ENCODE assay signal across 8 mouse cellular contexts in genomic region chr4:128806043-128806826, GRCm38 (mm10). TPM values are rescaled to one million over a fixed set of nuclear protein-coding genes. Genes with fewer than 3 reads are reported as not detected.
DNase-seq lines count a peak whose midpoint lies in the region; ATAC-seq lines count a peak whose summit lies in the region.

Gene Zfp362 (minus strand): TSS chr4:128806045.

- peak within 1 kb of the TSS; percentile 88 for H3K4me2 ChIP-seq in intestine, embryonic 15.5 days (replicated peaks)
- peak within 1 kb of the TSS; percentile 99 for H3K4me2 ChIP-seq in liver, embryonic 13.5 days
- H3K4me2 ChIP-seq in neural tube, embryonic 12.5 days (replicated peaks), result peak within 1 kb of the TSS; percentile 92

- H3K27ac ChIP-seq in intestine, embryonic 15.5 days, result peak within 1 kb of the TSS; percentile 97
- peak within 1 kb of the TSS; percentile 95 for H3K27ac ChIP-seq in liver, embryonic 13.5 days
- peak within 1 kb of the TSS; percentile 97 for H3K27ac ChIP-seq in neural tube, embryonic 12.5 days

- peak; percentile 69 for ATAC-seq in intestine, embryonic 15.5 days
- peak; percentile 34 for ATAC-seq in liver, embryonic 13.5 days (ENCODE audit: low read depth)
- peak; percentile 74 for ATAC-seq in neural tube, embryonic 12.5 days (ENCODE audit: low FRiP score, low read depth)

- peak within 1 kb of the TSS; percentile 88 for H3K4me3 ChIP-seq in intestine, embryonic 15.5 days (replicated peaks)
- peak within 1 kb of the TSS; percentile 88 for H3K4me3 ChIP-seq in liver, embryonic 13.5 days (replicated peaks)
- peak within 1 kb of the TSS; percentile 93 for H3K4me3 ChIP-seq in neural tube, embryonic 12.5 days

- H3K9ac ChIP-seq in intestine, embryonic 15.5 days, result peak within 1 kb of the TSS; percentile 97
- H3K9ac ChIP-seq in liver, embryonic 13.5 days, result peak within 1 kb of the TSS; percentile 95
- H3K9ac ChIP-seq in neural tube, embryonic 12.5 days, result peak within 1 kb of the TSS; percentile 98

- H3K36me3 ChIP-seq in intestine, embryonic 15.5 days, result no peaks in the 10 kb centered on the region
- H3K36me3 ChIP-seq in liver, embryonic 13.5 days, result no peaks in the 10 kb centered on the region
- H3K36me3 ChIP-seq in neural tube, embryonic 12.5 days, result no peaks in the 10 kb centered on the region

- peak; percentile 52 for DNase-seq in right cerebral cortex, adult 18-20 months
- DNase-seq in right cerebral cortex, postnatal 36 days (ENCODE audit: low spot score in 2 of 2), result no peak
- DNase-seq in cerebellum, adult 9-11 months, result peak; percentile 43
- DNase-seq in gonadal fat pad, adult 2 months (ENCODE audit: low read depth), result no peak
- no peak for DNase-seq in liver, embryonic 13.5 days
- peak; percentile 78 for DNase-seq in thymus, postnatal 14 days

- no peaks in the 10 kb centered on the region for H3K27me3 ChIP-seq in intestine, embryonic 15.5 days (replicated peaks)
- no peaks in the 10 kb centered on the region for H3K27me3 ChIP-seq in liver, embryonic 13.5 days
- H3K27me3 ChIP-seq in neural tube, embryonic 12.5 days (replicated peaks), result no peaks in the 10 kb centered on the region

- H3K9me3 ChIP-seq in intestine, embryonic 15.5 days, result no peaks in the 10 kb centered on the region
- no peaks in the 10 kb centered on the region for H3K9me3 ChIP-seq in liver, embryonic 13.5 days (replicated peaks)
- no peaks in the 10 kb centered on the region for H3K9me3 ChIP-seq in neural tube, embryonic 12.5 days

- 0% methylated on average over 62 of the region's 111 CpGs for WGBS in intestine, embryonic 15.5 days
- WGBS in liver, embryonic 13.5 days (ENCODE audit: insufficient replicate concordance), result under 1% methylated on average over 63 of the region's 111 CpGs
- under 1% methylated on average over 66 of the region's 111 CpGs for WGBS in neural tube, embryonic 12.5 days

- H3K4me1 ChIP-seq in intestine, embryonic 15.5 days (replicated peaks), result peaks cover 33% of the 10 kb centered on the region
- H3K4me1 ChIP-seq in liver, embryonic 13.5 days (replicated peaks), result peaks cover 68% of the 10 kb centered on the region
- peaks cover 46% of the 10 kb centered on the region for H3K4me1 ChIP-seq in neural tube, embryonic 12.5 days

RNA-seq across cellular contexts. Expression of gene Zfp362, which starts in this region (rescaled TPM):
- polyA plus RNA-seq in gonadal fat pad, adult 2 months (2012; rRNA removed), result 25.9 and 39.6 TPM in 2 replicates
- polyA plus RNA-seq in intestine, embryonic 15.5 days (2015; fragmentation: Nextera tagmentation; extraction: Ambion mirVana), result 22.8 and 23.5 TPM in 2 replicates
- polyA plus RNA-seq in liver, embryonic 13.5 days (2015; fragmentation: Nextera tagmentation; extraction: Ambion mirVana), result 7.1 and 7.3 TPM in 2 replicates
- polyA plus RNA-seq in neural tube, embryonic 12.5 days (2016; fragmentation: Nextera tagmentation; extraction: Ambion mirVana), result 45.5 and 51.3 TPM in 2 replicates

Comparison
In these comparisons a context has a peak if more than half of its experiments do, and no peak if none do; other contexts are left out.
1. DNase-seq: peak in right cerebral cortex, adult 18-20 months (single experiment), cerebellum, adult 9-11 months (single experiment) and thymus, postnatal 14 days (single experiment); none in right cerebral cortex, postnatal 36 days (0 of 2), gonadal fat pad, adult 2 months (single experiment) and liver, embryonic 13.5 days (single experiment).
2. Peak in every context shown above with its lines, with median percentiles within 50 percentile points of each other: ATAC-seq, H3K27ac ChIP-seq, H3K4me2 ChIP-seq, H3K4me3 ChIP-seq and H3K9ac ChIP-seq.